Mouse (Mus musculus) spleen, adult 2 months (tissue): ENCODE results near the gene Doc2g. TPM values are rescaled to one million over a fixed set of nuclear protein-coding genes. Genes with fewer than 3 reads are reported as not detected.

ENCODE experiments used
- DNase-seq, 2 experiments: peaks; one replicate each; pipeline versions ENCODE4 v3.0.0 to v3.0.0-alpha.2; 2012 to 2021; ENCODE audit warnings: low spot score in 2 of 2, low read depth in 1 of 2
- H3K27ac ChIP-seq: fragments of 200-500 bp; 2 replicates; pipeline ENCODE4 v1.5.1; 2012; ENCODE audit warnings: low read length, inconsistent platforms; ENCODE audit not compliant: insufficient read depth
- H3K27me3 ChIP-seq: fragments of 200-500 bp; 2 replicates; pipeline ENCODE4 v1.6.1; 2012; ENCODE audit warnings: mild to moderate bottlenecking, moderate library complexity, low read length, inconsistent platforms; ENCODE audit not compliant: control insufficient read depth, insufficient read depth
- H3K36me3 ChIP-seq: fragments of 200-500 bp; 2 replicates; pipeline ENCODE4 v1.6.1; 2012; ENCODE audit warnings: mild to moderate bottlenecking, low read length, inconsistent platforms; ENCODE audit not compliant: control insufficient read depth, insufficient read depth
- H3K4me1 ChIP-seq: fragments of 200-500 bp; 2 replicates; pipeline ENCODE4 v1.6.1; 2011; ENCODE audit warnings: inconsistent platforms; ENCODE audit not compliant: control insufficient read depth, insufficient read depth, insufficient read length
- H3K4me3 ChIP-seq: fragments of 200-500 bp; 2 replicates; pipeline ENCODE4 v1.5.1; 2011; ENCODE audit warnings: mild to moderate bottlenecking, inconsistent platforms; ENCODE audit not compliant: insufficient read depth, insufficient read length; ENCODE audit errors: extremely low read depth
- CTCF ChIP-seq: fragments of 200-500 bp; IDR thresholded peaks from 2 replicates; pipeline ENCODE4 v1.5.1; 2011; ENCODE audit warnings: mild to moderate bottlenecking, inconsistent platforms; ENCODE audit not compliant: insufficient read depth, insufficient read length, insufficient replicate concordance; ENCODE audit errors: extremely low read depth
- POLR2A ChIP-seq: fragments of 200-500 bp; IDR thresholded peaks from 2 replicates; pipeline ENCODE4 v1.6.1; 2011; ENCODE audit warnings: low read depth, low read length, inconsistent platforms
- WGBS: fragments of 180-500 bp; shearing (Covaris S2); methylation state at CpG from one replicate; pipeline ENCODE4 v1.1.7; 2018; 5-methylcytosine and 5-hydroxymethylcytosine counted together
- polyA plus RNA-seq: library from polyadenylated mRNA; depleted of rRNA; stranded (reverse); fragments of >200 nt; gene quantifications from 2 replicates; pipeline ENCODE4 v1.2.3, GENCODE M21; 2012; rRNA removed

Doc2g gene
- polyA plus RNA-seq, 1 experiment: 13.7 TPM

DNA sequence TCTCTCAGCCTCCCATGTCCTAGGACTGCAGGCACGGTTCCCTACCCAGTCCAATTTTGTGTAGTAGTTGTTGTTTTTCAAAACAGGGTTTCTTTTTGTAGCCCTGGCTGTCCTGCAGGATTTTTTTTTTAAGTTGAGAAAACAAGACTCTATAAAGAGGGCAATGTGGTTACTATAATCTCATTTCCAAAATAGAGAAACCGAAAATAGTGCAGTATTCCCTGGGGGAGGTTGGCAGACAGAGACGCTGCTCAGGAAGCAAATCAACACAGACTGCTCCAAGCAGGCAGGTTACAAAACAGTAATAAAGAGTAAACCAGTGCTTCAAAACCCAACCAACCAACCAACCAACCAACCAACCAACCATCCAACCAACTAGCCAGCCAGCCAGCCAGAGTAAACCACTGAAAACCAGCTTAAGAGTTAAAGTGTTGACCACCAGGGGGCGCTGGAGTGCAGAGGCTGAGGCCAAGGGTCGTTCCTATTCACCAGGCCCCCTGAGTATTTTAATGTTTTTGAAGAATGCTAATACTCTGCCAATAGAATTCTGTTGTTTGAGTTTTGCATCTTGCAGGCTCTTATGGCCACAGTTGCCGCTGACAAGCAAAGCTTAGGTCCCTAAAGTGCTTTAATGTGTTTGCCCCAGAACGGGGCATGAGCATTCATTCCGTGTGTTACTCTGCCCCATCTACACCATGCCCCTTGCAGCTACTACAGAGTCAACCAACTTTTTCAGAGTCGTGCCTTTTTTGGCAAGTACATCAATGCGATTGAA, 48.8 kb downstream of the Doc2g start:
- Histone ChIP-seq H3K4me1 (no peaks in the 10 kb centered on the region), H3K4me3 (no peak overlapping the region), H3K27me3 (no peaks in the 10 kb centered on the region), H3K36me3 (no peaks in the 10 kb centered on the region), H3K27ac (no peak overlapping the region)
- TF ChIP-seq POLR2A (no peak), CTCF (peak; percentile 77; the same call in 1 of the 2 replicates)
- peak; percentile 41 to 66 for DNase-seq
- 37% methylated on average over 10 of the region's 10 CpGs for WGBS

DNA sequence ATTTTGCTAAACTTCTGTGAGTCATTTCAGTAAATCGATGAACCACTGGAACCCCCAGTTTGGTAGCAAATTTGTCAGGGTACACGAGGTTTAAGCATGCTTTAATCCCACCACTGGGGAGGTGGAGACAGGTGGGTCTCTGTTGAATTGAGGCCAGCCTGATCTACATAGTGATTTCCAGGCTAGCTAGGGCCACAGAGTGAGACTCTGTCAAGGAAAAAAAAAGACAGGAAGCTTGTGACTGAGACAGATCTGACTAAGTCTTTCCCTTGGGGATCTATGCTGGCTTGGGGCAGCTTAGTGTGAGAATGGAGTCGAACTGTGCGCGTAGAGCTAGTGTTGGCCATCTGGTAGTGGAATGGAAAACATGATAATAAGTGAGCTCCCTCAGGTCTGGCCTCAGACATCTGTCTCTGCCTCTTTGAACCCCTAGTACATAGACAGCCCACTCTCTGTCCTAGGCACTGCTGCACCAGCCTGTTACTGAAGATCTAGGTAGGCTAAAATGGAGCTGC, 49.5 kb downstream of the Doc2g start:
- Histone ChIP-seq H3K4me3 (no peak overlapping the region), H3K4me1 (no peaks in the 10 kb centered on the region), H3K27me3 (no peaks in the 10 kb centered on the region), H3K36me3 (no peaks in the 10 kb centered on the region), H3K27ac (no peak overlapping the region)
- 43% methylated on average over 5 of the region's 5 CpGs for WGBS
- no peak for TF ChIP-seq POLR2A
- no peak for TF ChIP-seq CTCF
- DNase-seq: no peak

DNA sequence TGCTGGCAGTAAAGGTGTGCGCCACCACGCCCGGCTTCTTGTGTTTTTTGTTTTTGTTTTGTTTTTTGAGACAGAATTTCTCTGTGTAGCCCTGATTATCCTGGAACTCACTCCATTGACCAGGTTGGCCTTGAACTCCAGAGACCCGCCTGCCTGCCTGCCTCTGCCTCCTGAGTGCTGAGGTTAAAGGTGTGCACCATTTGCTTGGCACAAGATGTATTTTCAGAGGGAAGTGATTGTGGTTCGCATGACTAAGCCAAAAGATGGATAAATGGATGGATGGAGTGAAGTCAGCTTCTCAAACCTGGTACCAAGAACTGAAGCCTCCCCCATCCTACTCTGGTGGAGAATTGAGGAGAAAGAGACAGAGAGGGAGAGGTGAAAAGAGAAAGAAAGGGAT, 51.5 kb downstream of the Doc2g start:
- Histone ChIP-seq H3K36me3 (no peaks in the 10 kb centered on the region), H3K4me1 (peaks cover under 1% of the 10 kb centered on the region; the same call in 1 of the 2 replicates), H3K27ac (no peak overlapping the region), H3K4me3 (no peak overlapping the region), H3K27me3 (no peaks in the 10 kb centered on the region)
- no peak for DNase-seq
- WGBS: 91% methylated on average over 5 of the region's 5 CpGs
- no peak for TF ChIP-seq CTCF
- TF ChIP-seq POLR2A: no peak

GRCm38 (mm10) chr19:4055216-4055946, 52.3 kb downstream of the Doc2g start:
- no peaks in the 10 kb centered on the region for H3K36me3 ChIP-seq
- TF ChIP-seq POLR2A: no peak
- TF ChIP-seq CTCF: no peak
- 81% methylated on average over 8 of the region's 8 CpGs for WGBS
- H3K4me1 ChIP-seq: peaks cover 2% of the 10 kb centered on the region; the same call in 1 of the 2 replicates
- H3K27ac ChIP-seq: no peak overlapping the region
- DNase-seq: no peak
- H3K27me3 ChIP-seq: no peaks in the 10 kb centered on the region
- H3K4me3 ChIP-seq: no peak overlapping the region

DNA sequence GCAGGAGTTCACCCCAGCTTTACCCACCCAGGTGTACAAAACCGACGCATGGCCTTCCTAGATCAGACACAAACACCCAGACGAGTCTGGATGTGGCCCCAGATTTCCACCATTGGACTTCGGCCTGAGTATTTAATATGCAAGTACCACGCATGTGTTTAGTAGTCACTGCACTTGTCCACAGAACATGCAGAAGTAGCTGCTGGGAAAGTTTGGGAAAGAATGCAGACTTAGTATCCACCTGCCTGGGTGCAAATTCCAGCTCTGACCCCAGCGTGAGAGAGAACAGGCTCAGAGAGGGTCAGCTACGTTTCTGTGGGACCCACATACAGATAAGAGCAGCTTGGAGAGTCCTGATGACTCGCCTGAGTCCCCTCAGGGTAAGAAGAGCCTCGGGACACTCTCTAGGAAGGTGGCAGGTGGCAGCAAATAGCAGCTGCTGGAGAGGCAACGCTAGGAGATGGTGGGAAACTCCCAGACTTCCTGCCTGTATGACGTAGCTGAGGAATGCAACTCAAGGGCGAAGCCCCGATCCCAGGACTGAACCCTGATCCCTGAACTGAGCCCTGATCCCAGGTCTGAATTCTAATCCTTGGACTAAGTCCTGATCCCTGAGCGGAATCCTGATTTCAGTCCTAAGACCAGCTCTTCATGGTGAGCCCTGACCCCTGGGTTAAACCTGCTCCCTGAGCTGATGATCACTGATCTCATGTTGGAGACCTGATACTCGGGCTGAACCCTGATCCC, 53.0 kb downstream of the Doc2g start:
- no peaks in the 10 kb centered on the region for H3K27me3 ChIP-seq
- H3K27ac ChIP-seq: no peak overlapping the region
- DNase-seq: no peak
- 84% methylated on average over 15 of the region's 15 CpGs for WGBS
- peaks cover 2% of the 10 kb centered on the region; the same call in 1 of the 2 replicates for H3K4me1 ChIP-seq
- no peaks in the 10 kb centered on the region for H3K36me3 ChIP-seq
- TF ChIP-seq POLR2A: no peak
- TF ChIP-seq CTCF: no peak
- no peak overlapping the region for H3K4me3 ChIP-seq

Other genes starting within 250 kb of the Doc2g start
- 13.9 and 14.2 TPM in 2 replicates for gene Kmt5b, start 235.9 kb upstream of the Doc2g start, polyA plus RNA-seq
- gene Chka, start 151.5 kb upstream of the Doc2g start, polyA plus RNA-seq: 21.2 and 23.0 TPM in 2 replicates
- gene Tcirg1, start 96.2 kb upstream of the Doc2g start, polyA plus RNA-seq: 269 and 299 TPM in 2 replicates
- 120 and 161 TPM in 2 replicates for gene Ndufs8, start 90.5 kb upstream of the Doc2g start, polyA plus RNA-seq
- 24.6 and 26.1 TPM in 2 replicates for gene Aldh3b1, start 73.5 kb upstream of the Doc2g start, polyA plus RNA-seq
- 753 and 934 TPM in 2 replicates for gene Unc93b1, start 68.1 kb upstream of the Doc2g start, polyA plus RNA-seq
- gene Aldh3b3, start 44.7 kb upstream of the Doc2g start, polyA plus RNA-seq: 0.07 and 0.20 TPM in 2 replicates
- 0.65 and 0.79 TPM in 2 replicates for gene Aldh3b2, start 31.0 kb upstream of the Doc2g start, polyA plus RNA-seq
- gene Acy3, start 16.7 kb upstream of the Doc2g start, polyA plus RNA-seq: 9.6 and 11.1 TPM in 2 replicates
- not detected in 2 replicates for gene Tbx10, start 10.6 kb upstream of the Doc2g start, polyA plus RNA-seq
- gene Nudt8, start 2.7 kb upstream of the Doc2g start, polyA plus RNA-seq: 18.5 and 22.2 TPM in 2 replicates
- gene Gm49405, start 2.7 kb upstream of the Doc2g start, polyA plus RNA-seq: 2.9 and 3.1 TPM in 2 replicates
- gene Ndufv1, start 9.5 kb downstream of the Doc2g start, polyA plus RNA-seq: 65.5 and 71.3 TPM in 2 replicates
- gene Gstp1, start 34.7 kb downstream of the Doc2g start, polyA plus RNA-seq: 179 and 335 TPM in 2 replicates
- 17.9 and 132 TPM in 2 replicates for gene Gstp2, start 42.7 kb downstream of the Doc2g start, polyA plus RNA-seq
- gene Gstp3, start 56.3 kb downstream of the Doc2g start, polyA plus RNA-seq: 13.0 and 15.7 TPM in 2 replicates
- 7.0 and 8.3 TPM in 2 replicates for gene Cabp2, start 78.3 kb downstream of the Doc2g start, polyA plus RNA-seq
- gene Cdk2ap2, start 93.9 kb downstream of the Doc2g start, polyA plus RNA-seq: 247 and 334 TPM in 2 replicates
- gene Pitpnm1, start 96.7 kb downstream of the Doc2g start, polyA plus RNA-seq: 358 and 415 TPM in 2 replicates
- gene Aip, start 122.5 kb downstream of the Doc2g start, polyA plus RNA-seq: 85.3 and 99.6 TPM in 2 replicates
- gene Gpr152, start 136.5 kb downstream of the Doc2g start, polyA plus RNA-seq: 0.09 and 0.11 TPM in 2 replicates
- gene Cabp4, start 140.7 kb downstream of the Doc2g start, polyA plus RNA-seq: 1.9 and 2.2 TPM in 2 replicates
- gene Coro1b, start 145.3 kb downstream of the Doc2g start, polyA plus RNA-seq: 386 and 394 TPM in 2 replicates
- 631 and 1,026 TPM in 2 replicates for gene Ptprcap, start 150.3 kb downstream of the Doc2g start, polyA plus RNA-seq
- gene Rps6kb2, start 160.0 kb downstream of the Doc2g start, polyA plus RNA-seq: 40.7 and 51.5 TPM in 2 replicates
- 52.0 and 64.5 TPM in 2 replicates for gene Carns1, start 172.2 kb downstream of the Doc2g start, polyA plus RNA-seq
- 266 and 328 TPM in 2 replicates for gene Tbc1d10c, start 188.0 kb downstream of the Doc2g start, polyA plus RNA-seq
- gene Ppp1ca, start 188.8 kb downstream of the Doc2g start, polyA plus RNA-seq: 464 and 481 TPM in 2 replicates
- 53.1 and 62.9 TPM in 2 replicates for gene Rad9a, start 198.3 kb downstream of the Doc2g start, polyA plus RNA-seq
- 128 and 163 TPM in 2 replicates for gene Clcf1, start 210.9 kb downstream of the Doc2g start, polyA plus RNA-seq
- not detected in 2 replicates for gene AC109138.7, start 211.0 kb downstream of the Doc2g start, polyA plus RNA-seq
- 233 and 309 TPM in 2 replicates for gene Pold4, start 228.6 kb downstream of the Doc2g start, polyA plus RNA-seq